Mouse (Mus musculus) E14TG2a.4 (cell line): ENCODE results near the gene Gm20388.

Experiments
- H3K27me3 ChIP-seq: 2 replicates; pipeline ENCODE4 v1.6.1; 2014; ENCODE audit warnings: low read length, control low read depth; ENCODE audit not compliant: insufficient read depth
- H3K36me3 ChIP-seq: 2 replicates; pipeline ENCODE4 v1.6.1; 2014; ENCODE audit warnings: low read length, control low read depth; ENCODE audit not compliant: insufficient read depth
- H3K4me1 ChIP-seq: replicated peaks from 2 replicates; pipeline ENCODE4 v1.6.1; 2014; ENCODE audit warnings: low read depth, low read length, control low read depth
- H3K4me3 ChIP-seq: replicated peaks from 2 replicates; pipeline ENCODE4 v1.5.1; 2014; ENCODE audit warnings: mild to moderate bottlenecking, low read length
- H3K9me3 ChIP-seq: 2 replicates; pipeline ENCODE4 v1.6.1; 2014; ENCODE audit warnings: low read length, control low read depth
- CTCF ChIP-seq: conservative IDR thresholded peaks from 2 replicates; pipeline ENCODE4 v1.5.1; 2014; ENCODE audit warnings: low read length
- NANOG ChIP-seq: IDR thresholded peaks from 2 replicates; pipeline ENCODE4 v1.6.1; 2014; ENCODE audit warnings: borderline replicate concordance, low read length, mixed read lengths
- POU5F1 ChIP-seq: IDR thresholded peaks from 2 replicates; pipeline ENCODE4 v1.6.1; 2014; ENCODE audit warnings: low read length, borderline replicate concordance

Gene Gm20388

DNA sequence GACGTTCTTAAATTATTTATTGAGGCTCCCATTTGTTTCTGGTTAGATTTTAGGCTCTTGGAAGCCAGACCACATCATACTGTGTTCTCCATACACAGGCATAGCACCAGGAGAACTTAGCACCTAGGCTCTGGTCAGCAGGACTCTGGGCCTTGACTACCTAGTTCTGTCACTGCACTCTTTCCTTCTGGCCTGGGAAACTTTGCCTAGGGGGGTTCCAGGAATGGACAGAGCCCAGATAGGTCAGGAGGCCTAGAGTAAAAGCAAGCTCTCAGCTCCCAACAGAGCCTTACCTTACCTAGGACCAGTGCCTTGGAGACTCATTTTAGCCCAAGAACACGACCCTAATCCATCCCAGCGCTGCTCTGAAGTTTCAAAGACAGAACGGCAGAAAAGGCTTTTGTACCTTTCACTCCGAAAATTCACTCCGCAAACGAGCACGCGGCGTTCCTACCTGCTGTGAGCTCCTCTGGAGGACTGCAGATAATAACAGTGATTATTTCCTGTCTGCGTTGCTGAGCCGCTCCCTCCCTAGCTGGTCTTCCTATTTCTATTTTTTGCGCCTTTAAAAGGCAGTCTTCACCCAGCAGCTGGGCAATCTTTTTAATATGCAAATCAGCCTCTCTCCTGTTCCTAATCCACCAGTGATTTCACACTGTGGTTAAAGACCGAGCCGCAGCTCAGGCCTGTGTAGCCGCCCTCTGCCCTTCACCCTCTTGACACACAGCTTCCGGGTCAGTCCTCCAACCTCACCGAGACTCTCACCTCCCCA lies 3843.1 kb downstream of the Gm20388 start:
- no peaks in the 10 kb centered on the region for H3K9me3 ChIP-seq
- peaks cover 79% of the 10 kb centered on the region for H3K4me1 ChIP-seq
- no peak for TF ChIP-seq CTCF
- TF ChIP-seq NANOG = no peak
- TF ChIP-seq POU5F1 = no peak
- no peaks in the 10 kb centered on the region for H3K36me3 ChIP-seq
- H3K4me3 ChIP-seq = peak overlapping the region; percentile 57
- H3K27me3 ChIP-seq = no peaks in the 10 kb centered on the region

DNA sequence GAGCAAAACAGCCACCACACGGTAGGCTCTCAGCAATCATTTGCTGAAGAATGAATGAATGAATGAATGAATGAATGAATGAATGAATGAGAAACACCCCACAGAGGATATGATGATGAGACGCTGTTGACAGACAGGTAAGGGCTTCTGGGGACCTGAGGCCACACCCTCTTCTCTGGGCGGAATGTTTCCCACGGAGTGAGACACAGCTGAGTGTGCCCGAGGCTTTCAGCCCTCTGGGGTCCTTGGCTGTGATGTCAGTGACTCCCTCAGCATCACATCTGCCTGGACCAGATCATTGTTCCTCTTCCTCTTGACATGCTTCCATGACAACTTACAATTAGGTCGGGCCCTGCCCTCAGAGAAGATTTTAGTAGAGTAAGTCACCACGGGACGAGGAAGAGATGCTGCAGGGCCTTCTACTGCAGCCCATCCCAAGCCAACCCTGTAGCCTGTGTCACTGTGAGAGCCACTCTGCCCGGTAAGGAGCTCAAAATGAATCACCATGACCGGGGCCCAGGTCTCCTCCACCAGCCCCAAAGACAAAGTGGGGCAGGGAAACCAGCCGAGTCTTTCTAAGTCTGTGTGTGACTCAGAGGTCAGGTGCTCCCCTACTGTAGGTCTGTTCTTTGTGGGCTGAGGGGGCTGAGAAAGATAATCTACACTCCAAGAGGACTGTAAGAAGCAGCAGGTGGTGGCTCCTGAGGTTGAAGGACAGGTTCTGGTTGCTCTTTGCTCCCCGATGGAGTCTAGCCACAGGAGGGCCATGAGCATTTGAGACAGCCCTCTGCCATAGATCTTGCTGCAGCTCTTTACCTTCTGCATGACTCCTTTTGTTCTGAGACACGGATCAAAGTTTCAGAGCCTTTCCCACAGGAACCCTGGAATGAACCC lies 3844.1 kb downstream of the Gm20388 start:
- Histone ChIP-seq H3K4me3 (peak overlapping the region; percentile 57), H3K4me1 (peaks cover 81% of the 10 kb centered on the region), H3K27me3 (no peaks in the 10 kb centered on the region), H3K9me3 (no peaks in the 10 kb centered on the region), H3K36me3 (no peaks in the 10 kb centered on the region)
- TF ChIP-seq CTCF (no peak), NANOG (no peak), POU5F1 (no peak)

- TF ChIP-seq POU5F1 = no peak
- TF ChIP-seq NANOG = no peak
- TF ChIP-seq CTCF = no peak
- peaks cover 86% of the 10 kb centered on the region for H3K4me1 ChIP-seq
Observed at GRCm38 (mm10) chr8:123756901-123757300, 3846.3 kb downstream of the Gm20388 start.

GRCm38 (mm10) chr8:123758935-123759334 lies 3848.3 kb downstream of the Gm20388 start:
- H3K27me3 ChIP-seq = no peaks in the 10 kb centered on the region; the same call in 1 of the 2 replicates
- no peak for TF ChIP-seq POU5F1
- no peak for TF ChIP-seq CTCF
- no peak for TF ChIP-seq NANOG
- no peak overlapping the region for H3K4me3 ChIP-seq
- H3K4me1 ChIP-seq = peaks cover 86% of the 10 kb centered on the region
- H3K36me3 ChIP-seq = no peaks in the 10 kb centered on the region
- no peaks in the 10 kb centered on the region for H3K9me3 ChIP-seq

More at GRCm38 (mm10) chr8:123756901-123757300, 3846.3 kb downstream of the Gm20388 start:
- Histone ChIP-seq H3K27me3 (no peaks in the 10 kb centered on the region), H3K4me3 (no peak overlapping the region), H3K9me3 (no peaks in the 10 kb centered on the region), H3K36me3 (no peaks in the 10 kb centered on the region)

GRCm38 (mm10) chr8:123759933-123760332 lies 3849.3 kb downstream of the Gm20388 start:
- Histone ChIP-seq H3K9me3 (no peaks in the 10 kb centered on the region), H3K4me1 (peaks cover 80% of the 10 kb centered on the region), H3K4me3 (peak overlapping the region; percentile 72), H3K36me3 (no peaks in the 10 kb centered on the region), H3K27me3 (no peaks in the 10 kb centered on the region; the same call in 1 of the 2 replicates)
- no peak for TF ChIP-seq NANOG
- peak; percentile 59; the same call in 1 of the 2 replicates for TF ChIP-seq POU5F1

- Histone ChIP-seq H3K9me3 (no peaks in the 10 kb centered on the region), H3K4me3 (peak overlapping the region; percentile 72), H3K4me1 (peaks cover 76% of the 10 kb centered on the region), H3K27me3 (no peaks in the 10 kb centered on the region; the same call in 1 of the 2 replicates), H3K36me3 (no peaks in the 10 kb centered on the region)
- no peak for TF ChIP-seq CTCF
- TF ChIP-seq NANOG = no peak
- TF ChIP-seq POU5F1 = no peak
Observed at GRCm38 (mm10) chr8:123760579-123760978, 3849.9 kb downstream of the Gm20388 start.

GRCm38 (mm10) chr8:123761266-123761882 lies 3850.7 kb downstream of the Gm20388 start:
- Histone ChIP-seq H3K4me1 (peaks cover 74% of the 10 kb centered on the region), H3K27me3 (no peaks in the 10 kb centered on the region; the same call in 1 of the 2 replicates), H3K4me3 (peak overlapping the region; percentile 72), H3K9me3 (no peaks in the 10 kb centered on the region), H3K36me3 (no peaks in the 10 kb centered on the region)
- TF ChIP-seq POU5F1 (no peak), CTCF (no peak), NANOG (no peak)

- H3K4me1 ChIP-seq = peaks cover 73% of the 10 kb centered on the region
- no peaks in the 10 kb centered on the region; the same call in 1 of the 2 replicates for H3K27me3 ChIP-seq
- TF ChIP-seq NANOG (no peak), CTCF (no peak), POU5F1 (no peak)
- no peaks in the 10 kb centered on the region for H3K36me3 ChIP-seq
- peak overlapping the region; percentile 72 for H3K4me3 ChIP-seq
- H3K9me3 ChIP-seq = no peaks in the 10 kb centered on the region
Observed at GRCm38 (mm10) chr8:123761883-123762270, 3851.2 kb downstream of the Gm20388 start.
